Mouse (Mus musculus) ES-E14 (cell line): ENCODE data around the gene Fam222b.

Experiments used
- CHD2 ChIP-seq: IDR thresholded peaks from 2 replicates; pipeline ENCODE4 v1.6.1; 2014; ENCODE audit warnings: mild to moderate bottlenecking, low read depth, low read length, inconsistent platforms
- MAFK ChIP-seq: IDR thresholded peaks from 2 replicates; pipeline ENCODE4 v1.6.1; 2014; ENCODE audit warnings: mild to moderate bottlenecking, low read depth, low read length, inconsistent platforms; ENCODE audit not compliant: insufficient read depth
- ZC3H11A ChIP-seq: IDR thresholded peaks from 2 replicates; pipeline ENCODE4 v1.6.1; 2012; ENCODE audit warnings: low read depth, mild to moderate bottlenecking, inconsistent platforms, low read length, borderline replicate concordance

DNA sequence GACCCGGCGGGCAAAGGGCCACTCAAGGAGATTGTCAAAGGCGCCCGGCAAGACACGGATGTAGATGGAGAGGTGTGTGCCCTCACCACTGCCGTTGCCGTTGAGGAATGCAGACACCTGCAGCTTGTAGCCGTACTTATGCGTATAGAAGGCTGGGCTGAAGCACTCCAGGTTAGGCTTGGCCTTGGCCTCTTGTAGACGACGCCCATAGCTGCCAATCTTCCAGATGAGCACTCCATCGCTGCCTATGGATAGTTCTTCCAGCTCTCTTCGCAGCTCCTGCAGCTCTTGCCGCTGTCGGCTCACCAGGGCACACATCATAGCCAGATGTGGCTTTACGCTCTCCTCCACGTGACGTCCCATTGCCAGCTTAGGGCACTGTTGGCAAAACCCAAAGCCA lies 65.7 kb downstream of the Fam222b start:
- TF ChIP-seq CHD2 (no peak), MAFK (no peak), ZC3H11A (no peak)
